Mouse (Mus musculus): ENCODE data around the gene Azin2. TPM values are rescaled to one million over a fixed set of nuclear protein-coding genes. Genes with fewer than 3 reads are reported as not detected.

Gene Azin2
- polyA plus RNA-seq, 1 experiment: 12.5 TPM

- TF ChIP-seq CTCF (IDR thresholded peaks at IDR 0.05; ENCODE audit: control insufficient read depth, insufficient read depth, insufficient read length) (peak; percentile 9), MYOG (IDR thresholded peaks at IDR 0.05; ENCODE audit: control insufficient read depth, extremely low read depth, insufficient read length) (no peak)
- Histone ChIP-seq H3K4me3 (ENCODE audit: insufficient read depth, poor library complexity, severe bottlenecking) (no peak overlapping the region), H3K79me2 (ENCODE audit: control insufficient read depth, insufficient read depth) (no peaks in the 10 kb centered on the region)
These were observed 14.0 kb downstream of the Azin2 start for GRCm38 (mm10) chr4:128948137-128948674.

GRCm38 (mm10) chr4:128947326-128947933, 14.8 kb downstream of the Azin2 start:
- Histone ChIP-seq H3K79me2 (ENCODE audit: control insufficient read depth, insufficient read depth) (no peaks in the 10 kb centered on the region), H3ac (ENCODE audit: control insufficient read depth, insufficient read length, low read depth) (no peak overlapping the region), H3K79me3 (ENCODE audit: low read depth) (no peaks in the 10 kb centered on the region), H3K4me3 (ENCODE audit: insufficient read depth, poor library complexity, severe bottlenecking) (no peak overlapping the region), H3K36me3 (ENCODE audit: control insufficient read depth, insufficient read depth) (no peaks in the 10 kb centered on the region), H3K27me3 (ENCODE audit: control insufficient read depth, insufficient read depth, insufficient read length) (no peaks in the 10 kb centered on the region)
- no peak for TF ChIP-seq CTCF (IDR thresholded peaks at IDR 0.05; ENCODE audit: control insufficient read depth, insufficient read depth, insufficient read length)
- no peak for TF ChIP-seq MYOG (IDR thresholded peaks at IDR 0.05; ENCODE audit: control insufficient read depth, extremely low read depth, insufficient read length)

More at GRCm38 (mm10) chr4:128948137-128948674, 14.0 kb downstream of the Azin2 start:
- H3K36me3 ChIP-seq (ENCODE audit: control insufficient read depth, insufficient read depth): no peaks in the 10 kb centered on the region
- H3ac ChIP-seq (ENCODE audit: control insufficient read depth, insufficient read length, low read depth): no peak overlapping the region
- H3K27me3 ChIP-seq (ENCODE audit: control insufficient read depth, insufficient read depth, insufficient read length): no peaks in the 10 kb centered on the region
- H3K79me3 ChIP-seq (ENCODE audit: low read depth): no peaks in the 10 kb centered on the region

GRCm38 (mm10) chr4:128946736-128947135, 15.5 kb downstream of the Azin2 start:
- no peak overlapping the region for H3ac ChIP-seq (ENCODE audit: control insufficient read depth, insufficient read length, low read depth)
- no peaks in the 10 kb centered on the region for H3K79me2 ChIP-seq (ENCODE audit: control insufficient read depth, insufficient read depth)
- TF ChIP-seq CTCF (IDR thresholded peaks at IDR 0.05; ENCODE audit: control insufficient read depth, insufficient read depth, insufficient read length): no peak
- TF ChIP-seq MYOD1 (IDR thresholded peaks at IDR 0.05; ENCODE audit: control insufficient read depth, insufficient read length, low read depth): no peak
- TF ChIP-seq USF1 (IDR thresholded peaks at IDR 0.05; ENCODE audit: low read depth): no peak
- no peak for TF ChIP-seq FOSL1 (IDR thresholded peaks at IDR 0.05; ENCODE audit: insufficient read depth, low read length, poor library complexity, severe bottlenecking)
- no peak for TF ChIP-seq CEBPB (IDR thresholded peaks at IDR 0.05; ENCODE audit: low read depth)
- no peak for TF ChIP-seq MYOG (IDR thresholded peaks at IDR 0.05; ENCODE audit: control insufficient read depth, extremely low read depth, insufficient read length)
- TF ChIP-seq MAX (IDR thresholded peaks at IDR 0.05): no peak
- no peak overlapping the region for H3K4me3 ChIP-seq (ENCODE audit: insufficient read depth, poor library complexity, severe bottlenecking)
- H3K27me3 ChIP-seq (ENCODE audit: control insufficient read depth, insufficient read depth, insufficient read length): no peaks in the 10 kb centered on the region
- H3K36me3 ChIP-seq (ENCODE audit: control insufficient read depth, insufficient read depth): no peaks in the 10 kb centered on the region
- H3K79me3 ChIP-seq (ENCODE audit: low read depth): no peaks in the 10 kb centered on the region

- H3ac ChIP-seq (ENCODE audit: control insufficient read depth, insufficient read length, low read depth): no peak overlapping the region
- TF ChIP-seq CTCF (IDR thresholded peaks at IDR 0.05; ENCODE audit: control insufficient read depth, insufficient read depth, insufficient read length) (no peak), MAX (IDR thresholded peaks at IDR 0.05) (no peak), MYOG (IDR thresholded peaks at IDR 0.05; ENCODE audit: control insufficient read depth, extremely low read depth, insufficient read length) (no peak), USF1 (IDR thresholded peaks at IDR 0.05; ENCODE audit: low read depth) (no peak), MYOD1 (IDR thresholded peaks at IDR 0.05; ENCODE audit: control insufficient read depth, insufficient read length, low read depth) (no peak), FOSL1 (IDR thresholded peaks at IDR 0.05; ENCODE audit: insufficient read depth, low read length, poor library complexity, severe bottlenecking) (no peak), CEBPB (IDR thresholded peaks at IDR 0.05; ENCODE audit: low read depth) (no peak)
- H3K79me3 ChIP-seq (ENCODE audit: low read depth): no peaks in the 10 kb centered on the region
- H3K4me3 ChIP-seq (ENCODE audit: insufficient read depth, poor library complexity, severe bottlenecking): no peak overlapping the region
- no peaks in the 10 kb centered on the region for H3K79me2 ChIP-seq (ENCODE audit: control insufficient read depth, insufficient read depth)
- no peaks in the 10 kb centered on the region for H3K27me3 ChIP-seq (ENCODE audit: control insufficient read depth, insufficient read depth, insufficient read length)
- H3K36me3 ChIP-seq (ENCODE audit: control insufficient read depth, insufficient read depth): no peaks in the 10 kb centered on the region
These were observed 19.9 kb downstream of the Azin2 start for GRCm38 (mm10) chr4:128942346-128942745.

- H3K36me3 ChIP-seq (ENCODE audit: control insufficient read depth, insufficient read depth): no peaks in the 10 kb centered on the region
- peaks cover 4% of the 10 kb centered on the region for H3K27me3 ChIP-seq (ENCODE audit: control insufficient read depth, insufficient read depth, insufficient read length)
- no peaks in the 10 kb centered on the region for H3K79me3 ChIP-seq (ENCODE audit: low read depth)
- TF ChIP-seq USF1 (IDR thresholded peaks at IDR 0.05; ENCODE audit: low read depth): no peak
- no peak for TF ChIP-seq CEBPB (IDR thresholded peaks at IDR 0.05; ENCODE audit: low read depth)
- TF ChIP-seq MAX (IDR thresholded peaks at IDR 0.05): no peak
- no peak for TF ChIP-seq FOSL1 (IDR thresholded peaks at IDR 0.05; ENCODE audit: insufficient read depth, low read length, poor library complexity, severe bottlenecking)
- no peak for TF ChIP-seq MYOD1 (IDR thresholded peaks at IDR 0.05; ENCODE audit: control insufficient read depth, insufficient read length, low read depth)
- no peak for TF ChIP-seq CTCF (IDR thresholded peaks at IDR 0.05; ENCODE audit: control insufficient read depth, insufficient read depth, insufficient read length)
- no peak for TF ChIP-seq MYOG (IDR thresholded peaks at IDR 0.05; ENCODE audit: control insufficient read depth, extremely low read depth, insufficient read length)
- H3K4me3 ChIP-seq (ENCODE audit: insufficient read depth, poor library complexity, severe bottlenecking): no peak overlapping the region
- H3ac ChIP-seq (ENCODE audit: control insufficient read depth, insufficient read length, low read depth): no peak overlapping the region
- H3K79me2 ChIP-seq (ENCODE audit: control insufficient read depth, insufficient read depth): no peaks in the 10 kb centered on the region
These were observed 26.6 kb downstream of the Azin2 start for GRCm38 (mm10) chr4:128935595-128935994.

- Histone ChIP-seq H3K79me2 (ENCODE audit: control insufficient read depth, insufficient read depth) (no peaks in the 10 kb centered on the region), H3K79me3 (ENCODE audit: low read depth) (no peaks in the 10 kb centered on the region), H3K4me3 (ENCODE audit: insufficient read depth, poor library complexity, severe bottlenecking) (no peak overlapping the region), H3K27me3 (ENCODE audit: control insufficient read depth, insufficient read depth, insufficient read length) (peaks cover 4% of the 10 kb centered on the region), H3ac (ENCODE audit: control insufficient read depth, insufficient read length, low read depth) (no peak overlapping the region), H3K36me3 (ENCODE audit: control insufficient read depth, insufficient read depth) (no peaks in the 10 kb centered on the region)
- TF ChIP-seq FOSL1 (IDR thresholded peaks at IDR 0.05; ENCODE audit: insufficient read depth, low read length, poor library complexity, severe bottlenecking) (no peak), CTCF (IDR thresholded peaks at IDR 0.05; ENCODE audit: control insufficient read depth, insufficient read depth, insufficient read length) (no peak), MYOD1 (IDR thresholded peaks at IDR 0.05; ENCODE audit: control insufficient read depth, insufficient read length, low read depth) (no peak), MAX (IDR thresholded peaks at IDR 0.05) (no peak), USF1 (IDR thresholded peaks at IDR 0.05; ENCODE audit: low read depth) (no peak), CEBPB (IDR thresholded peaks at IDR 0.05; ENCODE audit: low read depth) (no peak), MYOG (IDR thresholded peaks at IDR 0.05; ENCODE audit: control insufficient read depth, extremely low read depth, insufficient read length) (no peak)
These were observed 29.5 kb downstream of the Azin2 start for GRCm38 (mm10) chr4:128932783-128933182.
